Mouse (Mus musculus) liver, embryonic 14.5 days (tissue): Measurements from ENCODE around the gene Nkg7. TPM values are rescaled to one million over a fixed set of nuclear protein-coding genes. Genes with fewer than 3 reads are reported as not detected.

Source experiments
- ATAC-seq: fragments of 200-750 bp; cut with Nextera tagmentation; 2 replicates; pipeline ENCODE4 v1.8.0; 2017; ENCODE audit warnings: moderate number of reproducible peaks, mild to moderate bottlenecking, moderate library complexity; ENCODE audit not compliant: insufficient read depth
- DNase-seq, 3 experiments: peaks; one replicate each; pipeline ENCODE4 v3.0.0-alpha.2; 2012 to 2013; ENCODE audit warnings: low read depth in 3 of 3, low spot score in 3 of 3
- H3K27ac ChIP-seq: fragments of 300-500 bp; sonication (generic); 2 replicates; pipeline ENCODE4 v1.5.1; 2014; ENCODE audit warnings: moderate library complexity, mild to moderate bottlenecking, control low read depth, inconsistent platforms
- H3K27me3 ChIP-seq: fragments of 300-500 bp; sonication (generic); 2 replicates; pipeline ENCODE4 v1.6.1; 2014; ENCODE audit warnings: mild to moderate bottlenecking, low read length, moderate library complexity; ENCODE audit not compliant: control insufficient read depth, insufficient read depth
- H3K36me3 ChIP-seq: fragments of 300-500 bp; sonication (generic); replicated peaks from 2 replicates; pipeline ENCODE4 v1.6.1; 2014; ENCODE audit warnings: low read depth; ENCODE audit not compliant: control insufficient read depth, insufficient read depth
- H3K4me1 ChIP-seq, 2 experiments: fragments of 200-500 bp in 1 of 2; fragments of 300-500 bp in 1 of 2; sonication (generic) in 1 of 2; replicated peaks; 2 replicates each; pipeline ENCODE4 v1.6.1; 2012 to 2014; ENCODE audit warnings: antibody characterized with exemption in 1 of 2, inconsistent platforms in 1 of 2, low read length in 1 of 2; ENCODE audit not compliant: control insufficient read depth in 2 of 2, insufficient read depth in 2 of 2
- H3K4me2 ChIP-seq: fragments of 300-500 bp; sonication (generic); 2 replicates; pipeline ENCODE4 v1.6.1; 2014; ENCODE audit warnings: low read depth, mild to moderate bottlenecking, control low read depth, moderate library complexity
- H3K4me3 ChIP-seq, 2 experiments: fragments of 200-500 bp in 1 of 2; fragments of 300-500 bp in 1 of 2; sonication (generic) in 1 of 2; 2 replicates each; pipeline ENCODE4 v1.5.1; 2012 to 2014; ENCODE audit warnings: low read depth in 2 of 2, low read length in 2 of 2, mild to moderate bottlenecking in 2 of 2, control low read depth in 1 of 2, inconsistent platforms in 1 of 2, moderate library complexity in 1 of 2; ENCODE audit not compliant: insufficient read depth in 1 of 2
- H3K9ac ChIP-seq: fragments of 300-500 bp; sonication (generic); replicated peaks from 2 replicates; pipeline ENCODE4 v1.6.1; 2014; ENCODE audit warnings: mild to moderate bottlenecking, control low read depth, moderate library complexity
- H3K9me3 ChIP-seq: fragments of 300-500 bp; sonication (generic); 2 replicates; pipeline ENCODE4 v1.6.1; 2016; ENCODE audit warnings: low read length, mixed read lengths; ENCODE audit not compliant: control insufficient read depth
- CTCF ChIP-seq: IDR thresholded peaks from 2 replicates; pipeline ENCODE4 v1.5.1; 2016; ENCODE audit warnings: antibody characterized with exemption, low read depth, control low read depth
- EP300 ChIP-seq: IDR thresholded peaks from 2 replicates; pipeline ENCODE4 v1.6.1; 2016; ENCODE audit warnings: antibody characterized with exemption, low read depth
- WGBS: fragments of 180-500 bp; shearing (Covaris S2); extraction: QIAGEN DNeasy Blood & Tissue Kit; methylation state at CpG from one replicate; pipeline ENCODE4 v1.1.7; 2014; ENCODE audit not compliant: insufficient replicate concordance; 5-methylcytosine and 5-hydroxymethylcytosine counted together
- polyA plus RNA-seq, 2 experiments: library from polyadenylated mRNA; depleted of rRNA in 1 of 2; stranded (reverse) in 1 of 2; unstranded in 1 of 2; fragments of >200 nt; fragmentation: Nextera tagmentation in 1 of 2; extraction: Ambion mirVana in 1 of 2; gene quantifications; 2 replicates each; pipeline versions ENCODE4 v1.2.1 to v1.2.3; 2012 to 2014

Gene Nkg7
- polyA plus RNA-seq, 2 experiments: 3.1 to 13.2 TPM

DNA sequence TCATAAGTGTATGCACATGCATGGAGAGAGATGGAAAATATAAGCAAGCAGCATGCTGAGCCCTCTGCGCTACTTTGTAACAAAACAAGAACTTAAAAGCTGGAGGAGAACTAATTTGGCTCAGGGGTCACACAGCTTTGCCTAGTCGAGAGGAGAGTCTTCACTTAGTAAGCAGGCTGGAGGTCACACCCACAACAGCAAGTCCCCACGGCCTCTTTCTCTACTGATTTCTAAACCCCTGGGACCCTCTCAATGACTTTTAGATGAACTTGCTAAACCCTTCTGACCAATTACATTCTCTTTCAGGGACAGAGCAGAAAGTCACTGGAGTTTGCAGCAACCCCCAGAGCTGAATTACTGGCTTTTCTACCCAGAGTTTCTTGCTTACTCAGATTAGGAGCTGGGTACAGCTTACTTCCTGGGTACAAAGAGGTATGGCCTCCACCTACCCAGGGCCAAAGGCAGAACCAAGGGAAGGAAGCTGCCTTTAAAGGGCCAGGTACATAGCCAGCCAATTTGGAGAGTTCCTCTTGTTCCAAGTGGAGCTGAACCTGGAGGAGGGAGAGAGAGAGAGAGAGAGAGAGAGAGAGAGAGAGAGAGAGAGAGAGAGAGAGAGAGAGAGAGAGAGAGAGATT is 12.8 kb upstream of the Nkg7 start:
- H3K4me1 ChIP-seq: no peaks in the 10 kb centered on the region; a peak in 1 of 4 replicates
- H3K27me3 ChIP-seq: no peaks in the 10 kb centered on the region
- H3K4me2 ChIP-seq: no peak overlapping the region
- H3K36me3 ChIP-seq: no peaks in the 10 kb centered on the region
- no peak for TF ChIP-seq CTCF
- no peak for TF ChIP-seq EP300
- H3K9me3 ChIP-seq: no peaks in the 10 kb centered on the region
- no peak for DNase-seq
- 42% methylated on average over 3 of the region's 3 CpGs for WGBS
- no peak for ATAC-seq
- no peak overlapping the region for H3K9ac ChIP-seq
- no peak overlapping the region for H3K4me3 ChIP-seq
- H3K27ac ChIP-seq: no peak overlapping the region

DNA sequence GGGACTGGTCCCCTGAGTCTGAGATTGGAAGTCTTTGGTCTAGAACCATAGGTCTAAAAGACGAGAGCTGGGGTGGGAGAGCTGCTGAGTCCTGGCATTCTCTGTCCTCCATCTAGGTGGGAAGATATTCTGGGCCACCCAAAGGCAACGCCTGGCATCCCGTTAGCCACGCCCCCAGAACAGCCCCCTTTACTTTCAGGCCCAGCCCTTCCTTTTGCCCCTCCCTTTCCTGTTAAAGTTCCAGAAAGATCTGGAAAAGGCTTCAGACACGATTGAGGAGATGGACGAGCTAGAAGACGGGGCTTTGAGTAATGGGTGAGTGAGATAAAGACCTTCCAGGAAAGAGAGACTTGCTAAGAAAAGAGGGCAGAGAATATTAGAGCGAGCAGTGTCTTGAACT is 9.5 kb upstream of the Nkg7 start, which contains the start of gene Lim2:
TSS of gene Lim2 (plus strand) at position 265 of the 400 bp plus-strand sequence.
- H3K4me1 ChIP-seq: no peaks in the 10 kb centered on the region; a peak in 1 of 4 replicates
- no peak for TF ChIP-seq EP300
- no peak for TF ChIP-seq CTCF
- no peak within 1 kb of the TSS for H3K27ac ChIP-seq
- no peaks in the 10 kb centered on the region for H3K27me3 ChIP-seq
- no peak within 1 kb of the TSS for H3K9ac ChIP-seq
- H3K9me3 ChIP-seq: no peaks in the 10 kb centered on the region
- H3K4me2 ChIP-seq: no peak within 1 kb of the TSS
- H3K4me3 ChIP-seq: no peak within 1 kb of the TSS
- 47% methylated on average over 8 of the region's 8 CpGs for WGBS
- DNase-seq (no peak), ATAC-seq (no peak)
- no peaks in the 10 kb centered on the region for H3K36me3 ChIP-seq

DNA sequence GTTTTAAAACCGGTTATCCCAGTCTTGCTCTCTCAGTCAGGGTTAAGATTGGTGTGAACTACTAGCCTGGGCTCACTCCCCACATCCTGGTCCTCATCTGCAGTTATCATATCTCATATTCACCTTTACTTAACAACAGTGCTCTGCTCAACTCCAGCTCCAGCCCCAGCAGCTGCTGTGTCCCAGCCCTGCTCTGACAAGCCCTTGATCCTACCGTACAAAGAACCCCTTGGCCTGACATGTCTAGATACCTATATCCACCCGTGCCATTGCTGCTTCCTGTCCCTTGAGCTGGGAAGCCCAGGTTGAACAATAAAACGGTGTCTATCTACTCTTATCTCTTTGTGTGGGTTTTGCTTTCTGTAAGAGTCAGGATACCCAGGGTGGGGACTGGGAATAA is 7.4 kb upstream of the Nkg7 start:
- H3K4me3 ChIP-seq: no peak overlapping the region
- TF ChIP-seq CTCF: no peak
- no peak for TF ChIP-seq EP300
- H3K9me3 ChIP-seq: no peaks in the 10 kb centered on the region
- DNase-seq (no peak), ATAC-seq (no peak)
- 19% methylated on average over 4 of the region's 4 CpGs for WGBS
- no peak overlapping the region for H3K4me2 ChIP-seq
- no peaks in the 10 kb centered on the region for H3K36me3 ChIP-seq
- H3K4me1 ChIP-seq: no peaks in the 10 kb centered on the region
- no peak overlapping the region for H3K9ac ChIP-seq
- no peaks in the 10 kb centered on the region for H3K27me3 ChIP-seq
- no peak overlapping the region for H3K27ac ChIP-seq

DNA sequence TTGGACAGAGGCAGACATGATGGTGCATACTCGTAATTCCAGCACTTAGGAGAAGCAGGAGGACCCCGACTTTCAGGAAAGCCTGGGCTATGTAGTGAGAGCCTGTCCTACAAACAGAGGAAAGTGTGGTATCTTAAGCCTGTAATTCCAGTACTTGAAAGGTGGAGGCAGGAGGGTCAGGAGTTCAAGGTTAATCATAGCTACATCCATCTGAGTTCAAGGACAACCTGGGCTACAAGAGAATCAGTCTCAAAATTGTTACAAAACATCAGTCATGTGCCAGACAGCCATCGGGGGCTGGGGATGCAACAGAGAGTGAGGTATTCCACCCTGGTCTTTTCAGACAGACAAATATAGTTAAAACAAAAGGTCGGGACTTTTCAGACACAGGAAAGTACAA is 4.0 kb upstream of the Nkg7 start:
- DNase-seq (no peak), ATAC-seq (no peak)
- no peaks in the 10 kb centered on the region for H3K36me3 ChIP-seq
- no peaks in the 10 kb centered on the region for H3K4me1 ChIP-seq
- H3K4me3 ChIP-seq: no peak overlapping the region
- no peak overlapping the region for H3K4me2 ChIP-seq
- H3K9ac ChIP-seq: no peak overlapping the region
- WGBS: 45% methylated on average over 4 of the region's 4 CpGs
- no peaks in the 10 kb centered on the region for H3K9me3 ChIP-seq
- no peak overlapping the region for H3K27ac ChIP-seq
- TF ChIP-seq EP300: no peak
- TF ChIP-seq CTCF: no peak
- H3K27me3 ChIP-seq: no peaks in the 10 kb centered on the region

DNA sequence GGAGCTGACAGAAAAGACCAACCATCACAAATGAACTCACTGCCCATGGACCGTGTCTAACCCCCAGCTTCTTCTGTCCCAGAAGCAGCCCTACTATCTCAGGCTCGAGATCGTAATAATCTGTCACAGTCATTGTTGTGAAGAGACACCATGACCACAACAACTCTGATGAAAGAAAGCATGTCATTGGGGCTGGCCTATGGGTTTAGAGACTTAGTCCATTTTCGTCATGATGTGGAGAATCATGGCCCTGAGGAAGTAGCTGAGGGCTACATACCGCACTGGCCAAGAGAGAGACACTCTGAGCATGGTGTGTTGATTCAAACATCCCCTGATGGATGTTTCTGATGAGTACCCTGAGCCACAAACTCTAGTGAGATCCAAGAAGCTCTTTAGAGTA is 2.2 kb upstream of the Nkg7 start:
- no peaks in the 10 kb centered on the region for H3K36me3 ChIP-seq
- H3K4me3 ChIP-seq: no peak overlapping the region
- H3K4me2 ChIP-seq: no peak overlapping the region
- no peak overlapping the region for H3K9ac ChIP-seq
- DNase-seq (no peak), ATAC-seq (no peak)
- no peaks in the 10 kb centered on the region for H3K9me3 ChIP-seq
- H3K27ac ChIP-seq: no peak overlapping the region
- WGBS: 73% methylated on average over 5 of the region's 5 CpGs
- no peaks in the 10 kb centered on the region for H3K27me3 ChIP-seq
- TF ChIP-seq EP300 (no peak), CTCF (no peak)
- no peaks in the 10 kb centered on the region for H3K4me1 ChIP-seq
